Mouse (Mus musculus) layer of hippocampus, adult 8-10 months (tissue): ENCODE measurements around the gene Aldh1a2. TPM values are rescaled to one million over a fixed set of nuclear protein-coding genes. Genes with fewer than 3 reads are reported as not detected.
A peak's percentile ranks its signal among the peaks of the same experiment; 100 is the strongest.

ENCODE experiments used
- DNase-seq, 2 experiments: peaks; one replicate each; pipeline ENCODE4 v3.0.0; 2022; ENCODE audit warnings: low spot score in 2 of 2
- total RNA-seq, 4 experiments: library from RNA; stranded (reverse); gene quantifications; 2 replicates each; pipeline ENCODE4 v1.2.4; 2022

Gene Aldh1a2
- total RNA-seq, 4 experiments from 2014 or later, result 6.8 to 9.7 (median 8.4) TPM

GRCm38 (mm10) chr9:71216036-71216995 is 727 bp downstream of the Aldh1a2 start:
- DNase-seq, result no peak

DNA sequence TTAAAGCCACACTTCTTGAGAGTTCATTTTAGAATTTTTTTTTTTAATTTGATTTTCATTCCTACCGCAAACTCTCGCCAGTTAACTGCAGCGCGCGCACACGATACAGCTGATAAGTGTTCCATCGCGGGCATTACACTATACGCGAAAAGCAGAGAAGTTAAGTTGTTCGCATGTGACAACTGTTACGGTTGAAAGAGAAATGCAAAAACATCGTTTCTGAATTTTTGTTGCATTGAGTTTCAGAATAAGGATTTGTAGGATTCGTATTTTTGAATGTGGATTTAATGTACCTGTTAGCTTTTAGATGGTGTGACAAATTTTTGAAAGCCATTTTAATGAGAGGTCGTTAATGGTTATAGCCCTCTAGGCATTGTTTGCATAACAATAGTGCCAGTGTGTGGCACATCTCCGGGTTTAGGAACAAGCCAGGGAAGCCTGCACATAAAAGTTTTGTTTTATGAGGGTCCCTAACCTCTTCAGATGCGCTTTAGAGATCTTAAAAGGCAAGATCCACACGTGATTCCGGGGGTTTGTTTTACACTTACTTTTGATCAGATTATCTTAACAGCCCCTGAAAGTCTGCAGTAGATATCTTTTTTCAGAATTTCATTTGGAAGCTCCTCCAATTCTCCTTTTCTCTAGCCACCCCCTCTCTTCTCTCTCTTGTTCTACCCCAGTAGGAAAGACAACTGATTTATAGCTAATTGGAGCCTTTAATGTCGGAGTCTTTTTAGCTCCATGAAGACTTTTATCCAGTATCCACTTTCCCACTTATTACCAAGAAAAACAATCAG is 1.6 kb downstream of the Aldh1a2 start:
- no peak for DNase-seq

DNA sequence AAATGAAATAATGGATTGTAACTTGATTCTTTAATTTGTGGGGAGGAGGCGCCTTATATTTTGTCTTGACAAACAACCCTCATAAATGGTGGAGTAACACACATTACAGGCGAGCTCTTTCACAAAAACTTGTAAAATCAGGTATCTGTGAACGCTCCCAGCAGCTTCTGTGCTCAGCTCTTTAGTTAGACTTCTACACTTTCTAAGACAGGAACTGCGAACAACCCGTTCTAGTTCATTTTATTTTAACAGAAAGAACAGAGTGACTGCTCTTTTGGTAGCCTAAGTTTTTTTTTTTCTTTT is 2.2 kb downstream of the Aldh1a2 start:
- no peak for DNase-seq

- DNase-seq, result no peak
Observed at GRCm38 (mm10) chr9:71219161-71219560, 3.6 kb downstream of the Aldh1a2 start.

- no peak for DNase-seq
Observed at GRCm38 (mm10) chr9:71220401-71220800, 4.8 kb downstream of the Aldh1a2 start.

DNA sequence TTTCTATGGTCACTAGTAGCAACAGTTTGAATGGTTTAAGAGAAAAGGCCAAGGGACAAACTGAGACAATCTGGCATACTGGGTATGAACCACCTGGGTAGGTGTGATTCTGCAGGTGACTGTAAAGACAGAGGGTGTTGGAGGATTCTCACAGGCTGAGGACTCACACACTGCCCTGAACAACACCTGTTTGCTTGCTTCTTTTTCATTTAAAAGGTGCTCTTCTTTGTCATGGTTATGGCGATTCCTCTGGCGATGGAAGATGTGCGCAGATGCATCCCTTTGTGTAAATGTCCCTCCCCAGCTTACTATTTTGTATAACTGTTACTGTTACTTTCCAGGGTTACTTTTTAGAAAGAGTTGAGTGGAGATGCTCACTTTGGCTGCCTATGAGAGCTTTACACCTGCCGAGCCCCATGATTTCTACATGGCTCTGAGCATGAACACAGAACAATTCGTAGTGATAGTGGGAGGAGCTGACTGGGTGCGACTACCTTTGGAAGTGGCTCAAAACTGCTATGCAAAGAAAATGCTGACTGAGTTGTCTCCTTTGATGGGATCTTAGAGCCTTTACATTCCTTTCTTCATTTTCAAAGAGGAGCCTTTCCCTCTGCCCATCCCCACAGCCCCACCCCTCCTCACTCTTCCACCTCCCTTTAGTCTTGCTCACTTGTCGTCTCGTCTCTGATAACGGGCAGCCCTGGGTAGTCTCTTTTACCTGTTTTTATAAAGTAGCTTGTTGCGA is 11.8 kb downstream of the Aldh1a2 start:
- no peak for DNase-seq

DNA sequence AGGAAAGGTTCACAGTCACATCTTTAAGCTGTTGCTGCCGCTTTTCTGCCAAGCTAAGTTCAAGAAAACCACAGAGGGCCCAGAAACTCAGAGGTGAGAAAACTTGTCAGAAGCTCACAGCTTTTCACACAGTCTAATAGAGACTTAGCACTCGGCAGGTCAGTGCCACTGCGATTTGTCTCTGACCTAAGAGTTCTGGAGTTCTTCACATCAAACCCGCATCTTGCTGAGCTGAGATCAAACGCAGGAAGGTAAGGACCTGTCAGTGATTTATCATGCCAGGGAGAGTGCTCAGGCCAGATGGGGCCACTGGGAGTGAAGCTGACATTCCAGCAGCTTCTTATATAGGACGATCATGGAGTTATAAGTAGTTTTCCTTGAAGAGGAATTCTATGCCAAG is 14.4 kb downstream of the Aldh1a2 start:
- DNase-seq, result no peak

GRCm38 (mm10) chr9:71236540-71236939 is 21.0 kb downstream of the Aldh1a2 start:
- no peak for DNase-seq

- no peak for DNase-seq
Observed at GRCm38 (mm10) chr9:71239926-71240325, 24.3 kb downstream of the Aldh1a2 start.

- no peak for DNase-seq
Observed at GRCm38 (mm10) chr9:71241515-71242411, 26.2 kb downstream of the Aldh1a2 start.

- no peak for DNase-seq
Observed at GRCm38 (mm10) chr9:71242412-71242781, 26.8 kb downstream of the Aldh1a2 start.

DNA sequence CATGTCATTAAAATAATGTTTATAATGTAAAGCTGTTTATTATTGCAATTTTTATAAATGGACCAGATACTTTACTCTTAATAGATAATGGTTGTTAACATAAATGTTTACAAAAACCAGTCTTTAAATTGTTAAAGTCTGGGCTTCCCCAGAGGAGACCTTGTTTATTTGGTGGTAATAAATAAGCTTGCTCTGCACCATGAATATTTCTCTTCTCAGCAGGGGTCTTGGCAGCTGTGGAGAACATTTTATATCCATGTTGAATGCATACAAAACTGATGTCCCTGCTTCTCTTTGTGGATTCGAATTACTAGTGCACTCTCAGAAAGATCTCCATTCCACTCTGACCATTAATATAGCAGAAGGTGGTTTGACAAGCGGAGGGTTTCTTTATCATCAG is 38.8 kb downstream of the Aldh1a2 start:
- DNase-seq, result no peak

DNA sequence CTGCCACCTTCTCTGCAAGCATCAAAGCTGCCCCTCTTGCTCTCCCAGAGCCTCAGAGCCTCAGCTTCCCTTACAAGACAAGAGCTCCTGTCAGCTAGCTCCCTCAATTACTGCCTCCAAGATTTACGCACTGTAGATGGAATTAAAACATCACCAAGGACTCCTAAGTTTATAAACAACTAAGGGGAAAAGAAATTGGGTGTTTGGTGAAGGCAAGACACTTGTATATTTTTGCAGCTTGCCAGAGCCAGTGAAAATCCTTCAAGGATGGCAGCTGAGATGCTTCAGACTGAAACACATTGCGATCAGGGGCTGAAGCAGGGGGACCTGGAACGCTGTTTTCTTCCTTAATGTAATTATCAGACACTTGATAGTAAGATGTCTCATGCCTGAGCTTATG is 47.1 kb downstream of the Aldh1a2 start:
- DNase-seq, result no peak

DNA sequence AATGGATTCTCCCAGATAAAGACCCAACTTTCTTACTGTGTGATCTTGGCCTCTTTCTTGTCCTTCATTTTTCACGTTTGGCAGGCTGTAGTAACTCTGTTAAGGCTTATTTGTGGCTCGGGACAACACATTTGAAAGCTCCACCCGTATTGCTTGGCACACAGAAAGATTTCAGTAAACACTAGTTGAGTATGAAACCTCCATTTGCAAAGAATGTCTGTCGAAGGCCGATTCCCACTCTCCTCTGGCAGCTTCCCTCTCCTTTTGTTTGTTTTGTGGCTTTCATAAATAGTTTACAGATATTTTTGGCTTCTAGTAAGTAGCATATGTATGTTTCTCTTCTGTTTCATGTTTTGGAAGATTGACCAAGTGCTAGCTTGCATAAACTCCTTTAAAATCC is 54.1 kb downstream of the Aldh1a2 start:
- DNase-seq, result no peak

- DNase-seq, result no peak
Observed at GRCm38 (mm10) chr9:71270205-71270604, 54.6 kb downstream of the Aldh1a2 start.

- DNase-seq, result peak in 1 of 2 experiments; percentile 6
Observed at GRCm38 (mm10) chr9:71276149-71276721, 60.6 kb downstream of the Aldh1a2 start.

- no peak for DNase-seq
Observed at GRCm38 (mm10) chr9:71278741-71279140, 63.2 kb downstream of the Aldh1a2 start.

- no peak for DNase-seq
Observed at GRCm38 (mm10) chr9:71283156-71283555, 67.6 kb downstream of the Aldh1a2 start.

- no peak for DNase-seq
Observed at GRCm38 (mm10) chr9:71285231-71285630, 69.6 kb downstream of the Aldh1a2 start.

DNA sequence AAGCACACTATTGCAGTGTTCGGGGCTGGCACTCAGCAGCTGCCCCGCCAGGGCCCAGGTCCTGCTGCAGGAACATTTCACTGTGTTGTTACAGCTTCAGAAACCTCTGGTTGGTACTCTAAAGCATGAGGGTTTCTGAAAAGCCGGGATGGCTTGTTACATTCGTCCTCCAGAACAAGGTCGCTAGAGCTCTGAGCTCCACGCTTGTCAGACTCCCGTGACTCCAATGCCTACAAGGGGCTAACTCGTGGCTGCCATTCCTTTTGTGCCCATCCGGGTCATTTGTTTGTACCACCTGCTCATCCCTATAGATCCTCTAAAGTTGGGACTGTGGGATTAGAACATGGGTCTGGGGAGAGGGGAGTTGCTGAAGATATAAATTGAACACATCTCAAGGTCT is 70.8 kb downstream of the Aldh1a2 start:
- no peak for DNase-seq
